Mouse (Mus musculus) heart, adult 8-10 months (tissue): ENCODE measurements at regions not wholly inside any gene's neighbourhood (a gene's known extent, or its start where the extent isn't known, plus 50 kb on each side); places are given as distances from the start of the nearest gene placed in this dataset.

Experiments
- DNase-seq: peaks from one replicate; pipeline ENCODE4 v3.0.0; 2022; ENCODE audit warnings: low spot score

GRCm38 (mm10) chr3:150493433-150494045, 944.1 kb upstream of the Adgrl4 start:
- DNase-seq: no peak

GRCm38 (mm10) chr3:150530966-150531365, 906.7 kb upstream of the Adgrl4 start:
- DNase-seq: no peak

GRCm38 (mm10) chr3:150543118-150543517, 894.6 kb upstream of the Adgrl4 start:
- DNase-seq: no peak

- no peak for DNase-seq
These were observed 849.2 kb upstream of the Adgrl4 start for GRCm38 (mm10) chr3:150588474-150588873.

GRCm38 (mm10) chr3:150590978-150591377, 846.7 kb upstream of the Adgrl4 start:
- no peak for DNase-seq

GRCm38 (mm10) chr3:150603400-150604095, 834.1 kb upstream of the Adgrl4 start:
- DNase-seq: no peak

- peak; percentile 41 for DNase-seq
These were observed 827.0 kb upstream of the Adgrl4 start for GRCm38 (mm10) chr3:150610681-150611101.

- no peak for DNase-seq
These were observed 800.1 kb upstream of the Adgrl4 start for GRCm38 (mm10) chr3:150637544-150637943.

GRCm38 (mm10) chr3:150640004-150640676, 797.5 kb upstream of the Adgrl4 start:
- no peak for DNase-seq

GRCm38 (mm10) chr3:150648040-150648439, 789.6 kb upstream of the Adgrl4 start:
- no peak for DNase-seq

- DNase-seq: no peak
These were observed 787.7 kb upstream of the Adgrl4 start for GRCm38 (mm10) chr3:150649783-150650565.

- DNase-seq: no peak
These were observed 741.9 kb upstream of the Adgrl4 start for GRCm38 (mm10) chr3:150695751-150696150.

- DNase-seq: no peak
These were observed 737.7 kb upstream of the Adgrl4 start for GRCm38 (mm10) chr3:150699990-150700389.
